Mouse (Mus musculus): ENCODE measurements around the gene Gli1. TPM values are rescaled to one million over a fixed set of nuclear protein-coding genes. Genes with fewer than 3 reads are reported as not detected.

Gli1 gene
- polyA plus RNA-seq, 1 experiment from 2014 or later, result 1.8 TPM

DNA sequence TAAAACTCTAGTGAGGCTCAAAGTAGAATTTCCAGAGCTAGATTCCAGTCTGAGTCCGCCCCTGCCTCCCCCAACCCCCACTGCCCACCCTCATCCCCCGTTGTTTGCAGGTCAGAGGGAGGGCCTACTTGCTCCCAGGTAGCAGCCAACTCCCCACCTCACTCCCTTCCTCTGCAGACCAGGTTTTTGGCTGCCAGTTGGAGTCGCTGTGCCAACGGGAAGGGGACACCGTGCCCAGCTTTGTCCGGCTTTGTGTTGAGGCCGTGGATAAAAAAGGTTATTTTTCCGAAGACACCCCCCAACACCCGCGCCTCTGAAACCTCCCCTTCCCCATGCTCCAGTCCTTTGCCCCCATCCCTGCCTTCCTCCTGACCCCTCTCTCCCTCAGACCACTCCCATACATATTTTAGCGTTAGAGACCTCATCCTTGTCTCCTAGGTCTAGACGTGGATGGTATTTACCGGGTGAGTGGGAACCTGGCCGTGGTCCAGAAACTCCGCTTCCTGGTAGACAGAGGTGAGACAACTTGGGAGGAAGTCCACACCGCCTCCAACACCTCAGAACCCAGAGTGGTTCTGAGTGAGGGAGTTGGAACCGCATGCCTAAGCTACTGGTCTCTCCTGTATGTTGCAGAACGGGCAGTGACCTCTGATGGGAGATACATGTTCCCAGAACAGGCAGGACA is 14.2 kb downstream of the Gli1 start:
- Histone ChIP-seq H3K4me2 (no peak overlapping the region), H3K36me3 (no peaks in the 10 kb centered on the region), H3K4me3 (replicated peaks) (no peak overlapping the region), H3K4me1 (peaks cover 15% of the 10 kb centered on the region), H3K9ac (replicated peaks) (no peak overlapping the region), H3K9me3 (replicated peaks) (no peaks in the 10 kb centered on the region), H3K27ac (replicated peaks) (no peak overlapping the region), H3K27me3 (replicated peaks) (peaks cover 67% of the 10 kb centered on the region)
- no peak for ATAC-seq (ENCODE audit: low FRiP score)
- WGBS, result 51% methylated on average over 18 of the region's 18 CpGs

DNA sequence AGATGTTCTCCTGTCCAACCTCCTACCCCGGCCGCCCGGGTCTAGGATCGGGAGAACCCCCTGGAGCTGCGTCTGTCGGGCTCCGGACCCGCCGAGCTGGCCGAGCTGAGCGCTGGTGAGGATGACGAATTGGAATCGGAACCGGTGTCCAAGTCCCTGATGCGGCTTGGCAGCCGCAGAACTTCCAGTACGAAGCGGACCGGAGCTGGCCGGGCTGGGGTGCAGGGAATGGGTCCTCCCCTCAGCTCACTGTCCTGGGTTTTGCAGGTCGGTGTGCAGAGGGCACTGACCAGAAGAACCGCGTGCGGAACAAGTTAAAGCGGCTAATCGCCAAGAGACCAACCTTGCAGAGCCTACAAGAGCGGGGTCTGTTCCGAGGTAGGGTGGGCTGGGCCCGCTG is 14.9 kb downstream of the Gli1 start:
- Histone ChIP-seq H3K4me1 (peaks cover 15% of the 10 kb centered on the region), H3K9me3 (replicated peaks) (no peaks in the 10 kb centered on the region), H3K4me2 (peak overlapping the region; percentile 59), H3K4me3 (replicated peaks) (peak overlapping the region; percentile 37), H3K27ac (replicated peaks) (no peak overlapping the region), H3K27me3 (replicated peaks) (peaks cover 71% of the 10 kb centered on the region), H3K9ac (replicated peaks) (no peak overlapping the region; the same call in 1 of the 2 replicates), H3K36me3 (no peaks in the 10 kb centered on the region)
- WGBS, result 6% methylated on average over 29 of the region's 29 CpGs
- ATAC-seq (ENCODE audit: low FRiP score), result no peak

DNA sequence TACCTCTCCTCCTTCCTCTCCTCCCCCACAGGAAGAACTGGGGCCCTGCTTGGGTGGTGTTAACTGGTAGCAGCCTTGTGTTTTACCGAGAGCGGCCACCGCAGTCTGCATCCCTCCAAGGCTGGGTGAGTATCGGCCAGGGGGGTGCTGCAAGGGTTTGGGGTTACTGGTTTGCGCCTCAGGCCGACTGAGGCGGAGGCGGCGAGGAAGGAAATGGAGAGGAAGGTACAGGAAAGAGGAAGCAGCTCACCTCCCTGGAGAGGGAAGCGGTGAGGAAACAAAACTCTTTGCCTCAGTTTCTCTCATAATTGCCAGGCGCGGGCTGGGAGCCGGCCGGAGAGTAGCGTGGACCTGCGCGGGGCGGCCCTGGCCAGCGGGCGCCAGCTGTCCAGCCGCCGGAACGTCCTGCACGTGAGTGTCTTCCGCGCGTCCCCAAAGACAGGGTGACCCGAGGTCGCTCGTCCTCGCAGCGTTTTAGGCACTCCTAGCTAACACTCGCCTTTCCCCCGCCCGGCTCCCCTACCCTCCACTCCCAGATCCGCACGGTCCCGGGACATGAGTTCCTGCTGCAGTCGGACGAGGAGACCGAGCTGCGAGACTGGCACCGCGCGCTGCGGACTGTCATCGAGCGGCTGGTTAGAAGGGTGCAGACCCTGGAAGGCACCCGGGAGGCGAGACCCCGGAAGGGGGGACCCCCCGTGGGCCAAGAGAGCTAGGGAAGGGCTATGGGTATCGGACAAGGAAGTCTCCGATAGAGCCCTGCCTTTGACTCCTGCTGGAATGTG is 15.6 kb downstream of the Gli1 start:
- H3K4me3 ChIP-seq (replicated peaks), result peak overlapping the region; percentile 37
- H3K9ac ChIP-seq (replicated peaks), result no peak overlapping the region; the same call in 1 of the 2 replicates
- ATAC-seq (ENCODE audit: low FRiP score), result no peak; the same call in 1 of the 2 replicates
- no peaks in the 10 kb centered on the region for H3K36me3 ChIP-seq
- peaks cover 71% of the 10 kb centered on the region for H3K27me3 ChIP-seq (replicated peaks)
- peak overlapping the region; percentile 59 for H3K4me2 ChIP-seq
- no peaks in the 10 kb centered on the region for H3K9me3 ChIP-seq (replicated peaks)
- peaks cover 15% of the 10 kb centered on the region for H3K4me1 ChIP-seq
- WGBS, result under 1% methylated on average over 54 of the region's 54 CpGs
- no peak overlapping the region for H3K27ac ChIP-seq (replicated peaks)

GRCm38 (mm10) chr10:127325454-127326016 is 16.2 kb downstream of the Gli1 start:
- H3K36me3 ChIP-seq, result no peaks in the 10 kb centered on the region
- peaks cover 15% of the 10 kb centered on the region for H3K4me1 ChIP-seq
- H3K9ac ChIP-seq (replicated peaks), result no peak overlapping the region
- H3K9me3 ChIP-seq (replicated peaks), result no peaks in the 10 kb centered on the region
- ATAC-seq (ENCODE audit: low FRiP score), result no peak
- peak overlapping the region; percentile 59 for H3K4me2 ChIP-seq
- peaks cover 71% of the 10 kb centered on the region for H3K27me3 ChIP-seq (replicated peaks)
- 25% methylated on average over 14 of the region's 14 CpGs for WGBS
- H3K4me3 ChIP-seq (replicated peaks), result peak overlapping the region; percentile 37; the same call in 1 of the 2 replicates
- H3K27ac ChIP-seq (replicated peaks), result no peak overlapping the region

DNA sequence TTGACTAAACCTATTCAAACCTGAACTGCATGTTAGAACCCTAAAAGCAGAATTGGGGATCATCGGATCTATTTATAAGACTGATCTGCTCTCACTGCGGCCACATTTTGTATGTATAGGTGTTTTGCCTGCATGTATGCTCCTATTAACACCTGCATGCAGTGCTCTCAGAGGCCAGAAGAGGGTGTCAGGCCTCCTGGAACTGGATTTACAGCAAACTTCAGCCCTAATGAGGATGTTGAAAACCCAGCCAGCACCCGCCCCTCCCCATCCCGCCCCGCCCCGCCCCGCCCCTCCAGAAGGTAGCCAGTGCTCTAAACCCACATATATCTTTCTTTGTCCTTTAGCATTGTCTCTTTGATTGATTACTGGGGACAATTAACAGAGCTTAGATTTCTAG is 17.3 kb downstream of the Gli1 start:
- Histone ChIP-seq H3K27me3 (replicated peaks) (peaks cover 70% of the 10 kb centered on the region), H3K4me2 (no peak overlapping the region), H3K4me1 (peaks cover 15% of the 10 kb centered on the region), H3K9ac (replicated peaks) (no peak overlapping the region), H3K36me3 (no peaks in the 10 kb centered on the region), H3K4me3 (replicated peaks) (no peak overlapping the region), H3K9me3 (replicated peaks) (no peaks in the 10 kb centered on the region), H3K27ac (replicated peaks) (no peak overlapping the region)
- 8% methylated on average over 7 of the region's 7 CpGs for WGBS
- ATAC-seq (ENCODE audit: low FRiP score), result no peak

GRCm38 (mm10) chr10:127323131-127323855 is 18.5 kb downstream of the Gli1 start:
- no peak overlapping the region for H3K9ac ChIP-seq (replicated peaks)
- ATAC-seq (ENCODE audit: low FRiP score), result no peak
- H3K27ac ChIP-seq (replicated peaks), result no peak overlapping the region
- peaks cover 58% of the 10 kb centered on the region for H3K27me3 ChIP-seq (replicated peaks)
- peaks cover 15% of the 10 kb centered on the region for H3K4me1 ChIP-seq
- no peaks in the 10 kb centered on the region for H3K36me3 ChIP-seq
- H3K4me3 ChIP-seq (replicated peaks), result no peak overlapping the region
- 73% methylated on average over 17 of the region's 17 CpGs for WGBS
- no peak overlapping the region for H3K4me2 ChIP-seq
- no peaks in the 10 kb centered on the region for H3K9me3 ChIP-seq (replicated peaks)

DNA sequence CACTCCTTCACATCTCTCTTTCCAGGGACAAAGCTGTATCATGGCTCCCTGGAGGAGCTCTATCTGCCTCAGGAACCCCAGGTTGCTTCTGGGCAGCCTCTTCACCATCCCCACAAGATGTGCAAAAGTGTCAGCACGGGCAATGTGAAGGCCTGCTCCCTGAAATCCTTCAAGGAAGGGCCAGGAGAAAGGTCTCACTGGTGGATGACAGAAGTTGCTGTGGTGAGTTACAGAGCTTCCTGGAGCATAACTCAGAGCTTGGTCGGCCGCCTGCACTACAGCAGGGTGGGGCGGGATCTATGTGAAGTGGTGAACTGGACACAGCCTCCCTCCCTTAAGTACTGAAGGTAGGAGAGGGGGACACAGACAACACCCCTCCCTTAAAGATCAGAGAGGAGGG is 19.1 kb downstream of the Gli1 start:
- Histone ChIP-seq H3K4me1 (peaks cover 15% of the 10 kb centered on the region), H3K9me3 (replicated peaks) (no peaks in the 10 kb centered on the region), H3K4me3 (replicated peaks) (no peak overlapping the region), H3K36me3 (no peaks in the 10 kb centered on the region), H3K27ac (replicated peaks) (no peak overlapping the region), H3K9ac (replicated peaks) (no peak overlapping the region), H3K27me3 (replicated peaks) (peaks cover 52% of the 10 kb centered on the region), H3K4me2 (no peak overlapping the region)
- WGBS, result 88% methylated on average over 4 of the region's 4 CpGs
- no peak for ATAC-seq (ENCODE audit: low FRiP score)

- WGBS, result 66% methylated on average over 13 of the region's 13 CpGs
- no peak for ATAC-seq (ENCODE audit: low FRiP score)
- Histone ChIP-seq H3K27ac (replicated peaks) (no peak overlapping the region), H3K4me3 (replicated peaks) (no peak overlapping the region), H3K9ac (replicated peaks) (no peak overlapping the region), H3K4me2 (no peak overlapping the region), H3K4me1 (peaks cover 15% of the 10 kb centered on the region), H3K27me3 (replicated peaks) (peaks cover 47% of the 10 kb centered on the region), H3K36me3 (no peaks in the 10 kb centered on the region), H3K9me3 (replicated peaks) (no peaks in the 10 kb centered on the region)
Measured at GRCm38 (mm10) chr10:127322178-127322577, 19.6 kb downstream of the Gli1 start.

- Histone ChIP-seq H3K4me3 (replicated peaks) (no peak within 1 kb of the TSS), H3K27me3 (replicated peaks) (peaks cover 42% of the 10 kb centered on the region), H3K9me3 (replicated peaks) (no peaks in the 10 kb centered on the region), H3K4me2 (no peak within 1 kb of the TSS), H3K27ac (replicated peaks) (no peak within 1 kb of the TSS), H3K4me1 (peaks cover 11% of the 10 kb centered on the region), H3K9ac (replicated peaks) (no peak within 1 kb of the TSS), H3K36me3 (no peaks in the 10 kb centered on the region)
- 84% methylated on average over 3 of the region's 3 CpGs for WGBS
- ATAC-seq (ENCODE audit: low FRiP score), result no peak
Measured at GRCm38 (mm10) chr10:127321621-127322020, 20.2 kb downstream of the Gli1 start, which contains the start of gene Arhgap9. TSS of gene Arhgap9 (plus strand) at chr10:127321964.

DNA sequence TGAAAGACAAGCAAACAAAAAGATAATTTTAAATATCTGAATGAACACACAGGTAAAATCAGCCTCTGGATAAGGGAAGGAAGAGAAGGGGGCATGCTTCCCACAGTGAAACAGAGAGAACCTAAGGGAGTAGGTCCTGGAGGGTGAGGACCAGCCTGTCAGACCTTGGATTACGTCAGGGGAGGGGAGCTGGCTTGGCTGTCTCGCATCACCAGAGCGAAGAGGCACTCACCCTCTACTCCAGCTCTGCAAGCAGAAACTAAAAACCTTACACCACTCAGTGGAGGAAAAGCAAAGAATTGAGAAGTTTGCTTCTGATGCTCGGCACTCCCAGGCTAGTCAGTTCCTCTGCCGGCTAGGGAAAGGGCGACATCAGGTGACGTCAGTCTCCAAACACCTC is 21.8 kb downstream of the Gli1 start:
- no peak overlapping the region for H3K4me2 ChIP-seq
- H3K27ac ChIP-seq (replicated peaks), result no peak overlapping the region
- no peaks in the 10 kb centered on the region; the same call in 1 of the 2 replicates for H3K4me1 ChIP-seq
- no peak overlapping the region for H3K9ac ChIP-seq (replicated peaks)
- no peak overlapping the region for H3K4me3 ChIP-seq (replicated peaks)
- no peak for ATAC-seq (ENCODE audit: low FRiP score)
- no peaks in the 10 kb centered on the region for H3K36me3 ChIP-seq
- WGBS, result 80% methylated on average over 7 of the region's 7 CpGs
- no peaks in the 10 kb centered on the region for H3K9me3 ChIP-seq (replicated peaks)
- peaks cover 26% of the 10 kb centered on the region for H3K27me3 ChIP-seq (replicated peaks)

DNA sequence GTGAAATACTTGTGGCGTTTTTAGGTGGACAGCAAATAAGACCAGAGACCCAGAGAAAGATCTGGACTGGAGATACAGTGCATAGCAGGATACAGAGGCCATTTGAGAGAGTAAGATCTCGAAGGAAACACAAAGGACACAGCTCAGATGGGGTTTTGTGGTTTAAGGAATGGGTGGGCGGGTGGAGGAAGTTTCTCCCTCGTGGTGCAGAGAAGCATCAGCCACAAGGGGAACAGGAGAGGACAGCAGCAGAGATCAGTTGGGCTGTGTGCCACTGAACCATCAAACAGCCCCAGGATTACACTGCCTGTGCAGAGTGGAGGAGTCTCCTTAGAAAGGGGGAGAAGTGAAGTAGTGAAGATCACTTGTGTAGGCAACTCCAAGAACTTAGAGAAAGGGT is 23.8 kb downstream of the Gli1 start:
- H3K4me2 ChIP-seq, result no peak overlapping the region
- no peak overlapping the region for H3K9ac ChIP-seq (replicated peaks)
- no peaks in the 10 kb centered on the region for H3K36me3 ChIP-seq
- no peak overlapping the region for H3K27ac ChIP-seq (replicated peaks)
- no peaks in the 10 kb centered on the region for H3K9me3 ChIP-seq (replicated peaks)
- ATAC-seq (ENCODE audit: low FRiP score), result no peak
- no peak overlapping the region for H3K4me3 ChIP-seq (replicated peaks)
- H3K27me3 ChIP-seq (replicated peaks), result peaks cover 8% of the 10 kb centered on the region; the same call in 1 of the 2 replicates
- H3K4me1 ChIP-seq, result no peaks in the 10 kb centered on the region
- WGBS, result 44% methylated on average over 4 of the region's 4 CpGs
